Mouse (Mus musculus): Measurements from ENCODE around the gene Gm3667. TPM values are rescaled to one million over a fixed set of nuclear protein-coding genes. Genes with fewer than 3 reads are reported as not detected.
"Not testable (repeated sequence)": the region's sequence is repeated elsewhere in the genome, so short reads cannot be mapped to it uniquely, and the experiment has no call there.

Gm3667 gene
- total RNA-seq (2014; fragmentation: Nextera tagmentation) (not detected in 2 replicates), total RNA-seq (2017) (not detected in 2 replicates), polyA plus RNA-seq (2012) (not detected in 2 replicates)

- not testable (repeated sequence) for H3K27me3 ChIP-seq (ENCODE audit: insufficient read depth, low read length); H3K4me1 ChIP-seq (ENCODE audit: insufficient read depth, low read depth, low read length); H3K36me3 ChIP-seq (replicated peaks); H3K9me3 ChIP-seq (replicated peaks); H3K4me3 ChIP-seq (ENCODE audit: low read depth, low read length); ATAC-seq (ENCODE audit: extremely low read depth, insufficient number of reproducible peaks, low FRiP score, poor library complexity, severe bottlenecking); DNase-seq (ENCODE audit: low spot score)
Observed at GRCm38 (mm10) chr14:6889521-6890012, at the start of gene Gm3667. Gm3667 (minus strand) TSS chr14:6889962.

- not testable (repeated sequence) for DNase-seq (ENCODE audit: low spot score); ATAC-seq (ENCODE audit: extremely low read depth, insufficient number of reproducible peaks, low FRiP score, poor library complexity, severe bottlenecking); H3K36me3 ChIP-seq (replicated peaks); H3K27me3 ChIP-seq (ENCODE audit: insufficient read depth, low read length); H3K4me1 ChIP-seq (ENCODE audit: insufficient read depth, low read depth, low read length); H3K9me3 ChIP-seq (replicated peaks); H3K4me3 ChIP-seq (ENCODE audit: low read depth, low read length)
Observed at GRCm38 (mm10) chr14:6899881-6900280, 10.1 kb upstream of the Gm3667 start.

GRCm38 (mm10) chr14:6888811-6889210 is 951 bp downstream of the Gm3667 start:
- H3K4me1 ChIP-seq (ENCODE audit: insufficient read depth, low read depth, low read length); H3K4me3 ChIP-seq (ENCODE audit: low read depth, low read length); H3K36me3 ChIP-seq (replicated peaks); DNase-seq (ENCODE audit: low spot score); H3K9me3 ChIP-seq (replicated peaks); ATAC-seq (ENCODE audit: extremely low read depth, insufficient number of reproducible peaks, low FRiP score, poor library complexity, severe bottlenecking); H3K27me3 ChIP-seq (ENCODE audit: insufficient read depth, low read length): not testable (repeated sequence)

- H3K4me3 ChIP-seq (ENCODE audit: low read depth, low read length); H3K27me3 ChIP-seq (ENCODE audit: insufficient read depth, low read length); H3K4me1 ChIP-seq (ENCODE audit: insufficient read depth, low read depth, low read length); H3K36me3 ChIP-seq (replicated peaks); ATAC-seq (ENCODE audit: extremely low read depth, insufficient number of reproducible peaks, low FRiP score, poor library complexity, severe bottlenecking); DNase-seq (ENCODE audit: low spot score); H3K9me3 ChIP-seq (replicated peaks): not testable (repeated sequence)
Observed at GRCm38 (mm10) chr14:6840211-6840610, 49.6 kb downstream of the Gm3667 start, which contains the start of gene Gm3642. Gm3642 (minus strand) TSS chr14:6840311.

GRCm38 (mm10) chr14:6823297-6823696 is 66.5 kb downstream of the Gm3667 start:
- H3K4me1 ChIP-seq (ENCODE audit: insufficient read depth, low read depth, low read length); ATAC-seq (ENCODE audit: extremely low read depth, insufficient number of reproducible peaks, low FRiP score, poor library complexity, severe bottlenecking); H3K9me3 ChIP-seq (replicated peaks); H3K27me3 ChIP-seq (ENCODE audit: insufficient read depth, low read length); H3K36me3 ChIP-seq (replicated peaks); H3K4me3 ChIP-seq (ENCODE audit: low read depth, low read length); DNase-seq (ENCODE audit: low spot score): not testable (repeated sequence)

Other genes starting within 250 kb of the Gm3667 start
- gene Gm10251, start 205.8 kb downstream of the Gm3667 start, total RNA-seq (2014; fragmentation: Nextera tagmentation) = not detected in 2 replicates
- 0.16 TPM in 1 of 2 replicates, not detected in the other for gene Gm10251, start 205.8 kb downstream of the Gm3667 start, total RNA-seq (2017)
- not detected in 2 replicates for gene Gm10251, start 205.8 kb downstream of the Gm3667 start, polyA plus RNA-seq (2012)
- not detected in 2 replicates for gene Gm8050, start 169.7 kb downstream of the Gm3667 start, total RNA-seq (2014; fragmentation: Nextera tagmentation)
- 0.12 and 0.16 TPM in 2 replicates for gene Gm8050, start 169.7 kb downstream of the Gm3667 start, total RNA-seq (2017)
- gene Gm8050, start 169.7 kb downstream of the Gm3667 start, polyA plus RNA-seq (2012) = not detected in 2 replicates
- gene Gm3636, start 147.6 kb downstream of the Gm3667 start, total RNA-seq (2014; fragmentation: Nextera tagmentation) = not detected in 2 replicates
- not detected in 2 replicates for gene Gm3636, start 147.6 kb downstream of the Gm3667 start, total RNA-seq (2017)
- gene Gm3636, start 147.6 kb downstream of the Gm3667 start, polyA plus RNA-seq (2012) = not detected in 2 replicates
- gene Gm8362, start 115.6 kb downstream of the Gm3667 start, total RNA-seq (2014; fragmentation: Nextera tagmentation) = not detected in 2 replicates
- not detected in 2 replicates for gene Gm8362, start 115.6 kb downstream of the Gm3667 start, total RNA-seq (2017)
- gene Gm8362, start 115.6 kb downstream of the Gm3667 start, polyA plus RNA-seq (2012) = not detected in 2 replicates
- not detected in 2 replicates for gene Gm3642, start 49.7 kb downstream of the Gm3667 start, total RNA-seq (2014; fragmentation: Nextera tagmentation)
- 0.22 TPM in 1 of 2 replicates, not detected in the other for gene Gm3642, start 49.7 kb downstream of the Gm3667 start, total RNA-seq (2017)
- gene Gm3642, start 49.7 kb downstream of the Gm3667 start, polyA plus RNA-seq (2012) = not detected in 2 replicates
- gene Gm6356, start 83.9 kb upstream of the Gm3667 start, total RNA-seq (2014; fragmentation: Nextera tagmentation) = not detected in 2 replicates
- 0.11 TPM in 1 of 2 replicates, not detected in the other for gene Gm6356, start 83.9 kb upstream of the Gm3667 start, total RNA-seq (2017)
- gene Gm6356, start 83.9 kb upstream of the Gm3667 start, polyA plus RNA-seq (2012) = not detected in 2 replicates
- not detected in 2 replicates for gene Gm10406, start 137.5 kb upstream of the Gm3667 start, total RNA-seq (2014; fragmentation: Nextera tagmentation)
- gene Gm10406, start 137.5 kb upstream of the Gm3667 start, total RNA-seq (2017) = 0.49 TPM in 1 of 2 replicates, not detected in the other
- not detected in 2 replicates for gene Gm10406, start 137.5 kb upstream of the Gm3667 start, polyA plus RNA-seq (2012)
- gene Gm3685, start 155.0 kb upstream of the Gm3667 start, total RNA-seq (2014; fragmentation: Nextera tagmentation) = not detected in 2 replicates
- not detected in 2 replicates for gene Gm3685, start 155.0 kb upstream of the Gm3667 start, total RNA-seq (2017)
- gene Gm3685, start 155.0 kb upstream of the Gm3667 start, polyA plus RNA-seq (2012) = not detected in 2 replicates
- not detected in 2 replicates for gene Gm3696, start 210.7 kb upstream of the Gm3667 start, total RNA-seq (2014; fragmentation: Nextera tagmentation)
- gene Gm3696, start 210.7 kb upstream of the Gm3667 start, total RNA-seq (2017) = 0.49 TPM in 1 of 2 replicates, not detected in the other
- gene Gm3696, start 210.7 kb upstream of the Gm3667 start, polyA plus RNA-seq (2012) = not detected in 2 replicates
- gene Gm6676, start 235.4 kb upstream of the Gm3667 start, total RNA-seq (2014; fragmentation: Nextera tagmentation) = not detected in 2 replicates
- gene Gm6676, start 235.4 kb upstream of the Gm3667 start, total RNA-seq (2017) = not detected in 2 replicates
- gene Gm6676, start 235.4 kb upstream of the Gm3667 start, polyA plus RNA-seq (2012) = not detected in 2 replicates